9 mouse cellular contexts compared by ENCODE assay signal in genomic region chr16:88851450-88851849, GRCm38 (mm10). TPM values are rescaled to one million over a fixed set of nuclear protein-coding genes. Genes with fewer than 3 reads are reported as not detected.
A peak's percentile ranks its signal among the peaks of the same experiment; 100 is the strongest.
DNase-seq lines count a peak whose midpoint lies in the region; ATAC-seq and TF ChIP-seq lines count a peak whose summit lies in the region.
"Had no signal": no experiment of that assay in that cellular context is flagged by ENCODE, and none has a peak within 500 bp of the region (broad histone marks: within the 10 kb centered on the region; RNA-seq: fewer than 3 reads in every experiment).

No protein-coding gene starts in this region.

- ATAC-seq in embryonic facial prominence, embryonic 11.5 days (replicated peaks; ENCODE audit: insufficient number of reproducible peaks, low FRiP score, low TSS enrichment, low read depth) = no peak

- peak; percentile 7 for TF ChIP-seq RAD21 in CH12.LX (IDR thresholded peaks at IDR 0.05; ENCODE audit: low read depth, low read length)

- peak; percentile 2 to 11 for DNase-seq in kidney, adult 8-10 months
- no peak for DNase-seq in kidney, adult 11 months
- DNase-seq in CH12.LX (ENCODE audit: extremely low read depth) = no peak
- peak; percentile 29 for DNase-seq in ES-E14 (ENCODE audit: low read depth, low spot score)
- DNase-seq in embryonic facial prominence, embryonic 11.5 days (ENCODE audit: low spot score) = peak; percentile 60
- DNase-seq in layer of hippocampus, postnatal 14 days (ENCODE audit: low spot score in 2 of 2) = no peak
- no peak for DNase-seq in spleen, adult 18-20 months
- no peak for DNase-seq in heart, postnatal 36 days

- H3K9ac ChIP-seq in CH12.LX (ENCODE audit: insufficient read depth, low read depth) = no peak overlapping the region
- no peak overlapping the region for H3K9ac ChIP-seq in ES-E14 (ENCODE audit: insufficient read depth, low read depth, low read length, poor library complexity, severe bottlenecking)
- H3K9ac ChIP-seq in embryonic facial prominence, embryonic 11.5 days (replicated peaks; ENCODE audit: low read length) = no peak overlapping the region

- H3K36me3 ChIP-seq in CH12.LX (replicated peaks in 1 of 2; ENCODE audit: control insufficient read depth in 1 of 2, insufficient read depth in 1 of 2, low read length in 1 of 2) (no peaks in the 10 kb centered on the region), ES-E14 (ENCODE audit: control insufficient read depth, insufficient read depth, low read length, poor library complexity, severe bottlenecking) (no peaks in the 10 kb centered on the region)
- no peaks in the 10 kb centered on the region for H3K36me3 ChIP-seq in embryonic facial prominence, embryonic 11.5 days (replicated peaks; ENCODE audit: control insufficient read depth, insufficient read depth, low read depth, low read length)

- dilution Hi-C loops in CH12.LX (cut with MboI; ENCODE audit: extremely low pct_ligation_motif_present, extremely low pct_unique_long_range_greater_than_20kb, low sequenced_read_pairs) = no loop called here

- no peaks in the 10 kb centered on the region for H3K79me2 ChIP-seq in CH12.LX (replicated peaks; ENCODE audit: control insufficient read depth, extremely low read depth, insufficient read depth, poor library complexity, severe bottlenecking)

- TF ChIP-seq POLR2A in CH12.LX (IDR thresholded peaks at IDR 0.05; ENCODE audit: low read depth, low read length) = no peak

- H3K27ac ChIP-seq in CH12.LX (ENCODE audit: insufficient read depth, low read depth) (no peak overlapping the region), ES-E14 (ENCODE audit: insufficient read depth, low read depth, low read length, poor library complexity, severe bottlenecking) (no peak overlapping the region)
- H3K27ac ChIP-seq in embryonic facial prominence, embryonic 11.5 days (replicated peaks; ENCODE audit: low read depth, low read length) = no peak overlapping the region

- H3K27me3 ChIP-seq in CH12.LX (replicated peaks) = no peaks in the 10 kb centered on the region
- no peaks in the 10 kb centered on the region for H3K27me3 ChIP-seq in embryonic facial prominence, embryonic 11.5 days (ENCODE audit: control insufficient read depth, insufficient read depth, low read length)

- intact Hi-C loops in heart, postnatal 36 days (cut with DNase I) = no loop called here

- 14% methylated on average over 5 of the region's 5 CpGs for WGBS in embryonic facial prominence, embryonic 11.5 days

- in situ Hi-C loops in CH12.LX (cut with MboI; ENCODE audit: low pct_ligation_motif_present, low pct_unique_long_range_greater_than_20kb, low sequenced_read_pairs) (no loop called here), ES-E14 (cut with MboI; ENCODE audit: low sequenced_read_pairs in 2 of 2, unreplicated experiment in 2 of 2) (no loop called here)

- H3K9me3 ChIP-seq in CH12.LX (replicated peaks; ENCODE audit: low read length) (peaks cover 54% of the 10 kb centered on the region), ES-E14 (ENCODE audit: control insufficient read depth, insufficient read depth, low read depth, low read length) (no peaks in the 10 kb centered on the region)
- no peaks in the 10 kb centered on the region for H3K9me3 ChIP-seq in embryonic facial prominence, embryonic 11.5 days (replicated peaks; ENCODE audit: control insufficient read depth, low read length)

- H3K4me3 ChIP-seq in CH12.LX (replicated peaks in 1 of 3; ENCODE audit: low read depth in 2 of 3, low read length in 2 of 3, poor library complexity in 1 of 3) (no peak overlapping the region), ES-E14 (ENCODE audit: insufficient read depth in 1 of 2, low read depth in 1 of 2, low read length in 2 of 2, poor library complexity in 1 of 2, severe bottlenecking in 1 of 2) (no peak overlapping the region)
- no peak overlapping the region for H3K4me3 ChIP-seq in embryonic facial prominence, embryonic 11.5 days (ENCODE audit: low read depth, low read length)

- TF ChIP-seq CTCF in CH12.LX (conservative IDR thresholded peaks at IDR 0.05 in 1 of 2, IDR thresholded peaks at IDR 0.05 in 1 of 2; ENCODE audit: low read depth in 2 of 2, low read length in 2 of 2) = peak; percentile 24 to 49; a peak in 2 of 4 replicates

- H3K4me2 ChIP-seq in CH12.LX (ENCODE audit: insufficient read depth, low read depth, poor library complexity, severe bottlenecking) = no peak overlapping the region
- no peak overlapping the region for H3K4me2 ChIP-seq in embryonic facial prominence, embryonic 11.5 days (ENCODE audit: low read depth, low read length)

- TF ChIP-seq EP300 in CH12.LX (IDR thresholded peaks at IDR 0.05; ENCODE audit: low read length) = no peak

- H3K4me1 ChIP-seq in CH12.LX (ENCODE audit: control insufficient read depth in 1 of 2, insufficient read depth in 2 of 2) = no peaks in the 10 kb centered on the region
- H3K4me1 ChIP-seq in ES-E14 (ENCODE audit: control insufficient read depth in 2 of 2, insufficient read depth in 2 of 2, low read length in 2 of 2, poor library complexity in 1 of 2) = no peaks in the 10 kb centered on the region
- no peaks in the 10 kb centered on the region for H3K4me1 ChIP-seq in embryonic facial prominence, embryonic 11.5 days (ENCODE audit: control insufficient read depth, insufficient read depth, low read length)

TF ChIP-seq in CH12.LX, 34 proteins besides CTCF, POLR2A, EP300 and RAD21:
- no peak for TF ChIP-seq MAX (IDR thresholded peaks at IDR 0.05; ENCODE audit: low read length)
- TF ChIP-seq SMC3 (IDR thresholded peaks at IDR 0.05; ENCODE audit: low read depth, low read length) = peak; percentile 16; the same call in 1 of the 2 replicates
- no peak for TF ChIP-seq NELFE (IDR thresholded peaks at IDR 0.05; ENCODE audit: low read depth, low read length)
- TF ChIP-seq MAFK (IDR thresholded peaks at IDR 0.05; ENCODE audit: insufficient replicate concordance, low read length) = no peak
- TF ChIP-seq POLR2AphosphoS2 (IDR thresholded peaks at IDR 0.05; ENCODE audit: low read depth, low read length) = no peak
- TF ChIP-seq CHD2 (IDR thresholded peaks at IDR 0.05; ENCODE audit: low read length) = no peak
- TF ChIP-seq USF2 (conservative IDR thresholded peaks at IDR 0.05; ENCODE audit: low read depth, low read length) = no peak
TF ChIP-seq in CH12.LX: peak in this region for 1.

TF ChIP-seq in ES-E14, 5 proteins besides CTCF, POLR2A, EP300 and RAD21:
- TF ChIP-seq MAFK (IDR thresholded peaks at IDR 0.05; ENCODE audit: insufficient read depth, low read depth, low read length) (no peak), ZC3H11A (IDR thresholded peaks at IDR 0.05; ENCODE audit: borderline replicate concordance, low read depth, low read length) (peak; percentile 66; the same call in 1 of the 2 replicates), CHD2 (IDR thresholded peaks at IDR 0.05; ENCODE audit: low read depth, low read length) (no peak), HCFC1 (IDR thresholded peaks at IDR 0.05; ENCODE audit: borderline replicate concordance, insufficient read depth, low read length) (no peak)

RNA-seq across cellular contexts. Expression of gene Krtap19-1, which starts 17.8 kb away (rescaled TPM):
- total RNA-seq in CH12.LX (2012; rRNA removed) (not detected in 2 replicates), CH12.LX (2014; rRNA removed) (not detected in 2 replicates), ES-E14 (2012; rRNA removed) (not detected in 2 replicates)
- not detected in 2 replicates for polyA plus RNA-seq in CH12.LX (2012; ENCODE audit: insufficient read length, low read depth)
- not detected in 2 replicates for polyA plus RNA-seq in embryonic facial prominence, embryonic 11.5 days (2014; fragmentation: Nextera tagmentation; extraction: Ambion mirVana)
- total RNA-seq in layer of hippocampus, postnatal 14 days (2021) = not detected
- total RNA-seq in heart, postnatal 36 days (2021) = not detected
- total RNA-seq: heart, adult 18-20 months had no signal

RNA-seq across cellular contexts. Expression of gene Krtap19-2, which starts 22.6 kb away (rescaled TPM):
- total RNA-seq in CH12.LX (2012; rRNA removed) (not detected in 2 replicates), CH12.LX (2014; rRNA removed) (not detected in 2 replicates), ES-E14 (2012; rRNA removed) (not detected in 2 replicates)
- polyA plus RNA-seq in CH12.LX (2012; ENCODE audit: insufficient read length, low read depth) = not detected in 2 replicates
- not detected in 2 replicates for polyA plus RNA-seq in embryonic facial prominence, embryonic 11.5 days (2014; fragmentation: Nextera tagmentation; extraction: Ambion mirVana)
- not detected for total RNA-seq in layer of hippocampus, postnatal 14 days (2021)
- not detected for total RNA-seq in heart, postnatal 36 days (2021)
- total RNA-seq: heart, adult 18-20 months had no signal

RNA-seq across cellular contexts. Expression of gene Krtap14, which starts 25.5 kb away (rescaled TPM):
- total RNA-seq in CH12.LX (2012; rRNA removed) = not detected in 2 replicates
- not detected in 2 replicates for total RNA-seq in CH12.LX (2014; rRNA removed)
- polyA plus RNA-seq in CH12.LX (2012; ENCODE audit: insufficient read length, low read depth) = not detected in 2 replicates
- not detected in 2 replicates for total RNA-seq in ES-E14 (2012; rRNA removed)
- polyA plus RNA-seq in embryonic facial prominence, embryonic 11.5 days (2014; fragmentation: Nextera tagmentation; extraction: Ambion mirVana) = not detected in 2 replicates
- not detected for total RNA-seq in layer of hippocampus, postnatal 14 days (2021)
- not detected for total RNA-seq in heart, postnatal 36 days (2021)
- total RNA-seq: heart, adult 18-20 months had no signal

RNA-seq across cellular contexts. Expression of gene Krtap19-3, which starts 26.4 kb away (rescaled TPM):
- total RNA-seq in CH12.LX (2012; rRNA removed) (not detected in 2 replicates), CH12.LX (2014; rRNA removed) (not detected in 2 replicates), ES-E14 (2012; rRNA removed) (not detected in 2 replicates)
- not detected in 2 replicates for polyA plus RNA-seq in CH12.LX (2012; ENCODE audit: insufficient read length, low read depth)
- not detected in 2 replicates for polyA plus RNA-seq in embryonic facial prominence, embryonic 11.5 days (2014; fragmentation: Nextera tagmentation; extraction: Ambion mirVana)
- total RNA-seq in layer of hippocampus, postnatal 14 days (2021) = not detected
- not detected for total RNA-seq in heart, postnatal 36 days (2021)
- total RNA-seq: heart, adult 18-20 months had no signal

RNA-seq across cellular contexts. Expression of gene Krtap15, which starts 31.4 kb away (rescaled TPM):
- not detected in 2 replicates for total RNA-seq in CH12.LX (2012; rRNA removed)
- total RNA-seq in CH12.LX (2014; rRNA removed) = not detected in 2 replicates
- polyA plus RNA-seq in CH12.LX (2012; ENCODE audit: insufficient read length, low read depth) = not detected in 2 replicates
- not detected in 2 replicates for total RNA-seq in ES-E14 (2012; rRNA removed)
- polyA plus RNA-seq in embryonic facial prominence, embryonic 11.5 days (2014; fragmentation: Nextera tagmentation; extraction: Ambion mirVana) = not detected in 2 replicates
- not detected for total RNA-seq in layer of hippocampus, postnatal 14 days (2021)
- total RNA-seq in heart, postnatal 36 days (2021) = not detected
- total RNA-seq: heart, adult 18-20 months had no signal

Comparison
In these comparisons a context has a peak if more than half of its experiments do, and no peak if none do; other contexts are left out.
1. DNase-seq: peak in kidney, adult 8-10 months (2 of 2), ES-E14 (single experiment) and embryonic facial prominence, embryonic 11.5 days (single experiment); none in kidney, adult 11 months (single experiment), CH12.LX (single experiment), layer of hippocampus, postnatal 14 days (0 of 2), spleen, adult 18-20 months (0 of 2) and heart, postnatal 36 days (0 of 2).